Mouse (Mus musculus) stomach, adult 2 months (tissue): ENCODE data around the gene Nhsl2. TPM values are rescaled to one million over a fixed set of nuclear protein-coding genes. Genes with fewer than 3 reads are reported as not detected.

Experiments used
- polyA plus RNA-seq: library from polyadenylated mRNA; depleted of rRNA; stranded (reverse); fragments of >200 nt; gene quantifications from 2 replicates; pipeline ENCODE4 v1.2.3, GENCODE M21; 2012; rRNA removed

The Nhsl2 gene
- polyA plus RNA-seq: 0.38 and 1.3 TPM in 2 replicates

DNA sequence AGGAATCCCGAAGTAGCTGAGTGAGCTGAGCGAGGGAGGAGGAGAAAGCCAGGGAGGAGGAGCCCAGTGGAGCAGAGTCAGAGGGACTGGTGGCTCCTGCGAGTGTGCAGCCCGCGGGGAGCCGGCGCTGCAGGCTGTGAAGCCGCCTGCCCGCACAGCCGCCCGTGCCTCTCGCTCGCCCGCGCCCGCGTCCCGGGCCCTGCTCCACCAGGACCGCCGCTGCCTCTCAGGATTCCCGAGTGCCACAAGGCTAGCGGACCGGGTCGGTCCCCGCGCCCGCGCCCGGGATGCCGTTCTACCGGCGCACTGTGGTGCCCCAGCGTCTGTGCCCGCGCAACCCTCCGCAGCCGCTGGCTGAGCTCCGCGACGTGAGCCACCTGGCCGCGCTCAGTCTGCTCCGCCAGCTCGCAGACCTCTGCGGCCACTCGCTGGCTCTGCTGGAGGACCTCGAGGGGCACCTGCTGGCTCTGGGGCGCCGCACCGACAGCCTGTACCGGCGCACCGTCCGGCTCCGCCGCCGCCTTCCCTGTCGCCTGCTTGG is at the start of gene Nhsl2:
TSS of gene Nhsl2 (plus strand) at position 105 of the 541 bp plus-strand sequence.

DNA sequence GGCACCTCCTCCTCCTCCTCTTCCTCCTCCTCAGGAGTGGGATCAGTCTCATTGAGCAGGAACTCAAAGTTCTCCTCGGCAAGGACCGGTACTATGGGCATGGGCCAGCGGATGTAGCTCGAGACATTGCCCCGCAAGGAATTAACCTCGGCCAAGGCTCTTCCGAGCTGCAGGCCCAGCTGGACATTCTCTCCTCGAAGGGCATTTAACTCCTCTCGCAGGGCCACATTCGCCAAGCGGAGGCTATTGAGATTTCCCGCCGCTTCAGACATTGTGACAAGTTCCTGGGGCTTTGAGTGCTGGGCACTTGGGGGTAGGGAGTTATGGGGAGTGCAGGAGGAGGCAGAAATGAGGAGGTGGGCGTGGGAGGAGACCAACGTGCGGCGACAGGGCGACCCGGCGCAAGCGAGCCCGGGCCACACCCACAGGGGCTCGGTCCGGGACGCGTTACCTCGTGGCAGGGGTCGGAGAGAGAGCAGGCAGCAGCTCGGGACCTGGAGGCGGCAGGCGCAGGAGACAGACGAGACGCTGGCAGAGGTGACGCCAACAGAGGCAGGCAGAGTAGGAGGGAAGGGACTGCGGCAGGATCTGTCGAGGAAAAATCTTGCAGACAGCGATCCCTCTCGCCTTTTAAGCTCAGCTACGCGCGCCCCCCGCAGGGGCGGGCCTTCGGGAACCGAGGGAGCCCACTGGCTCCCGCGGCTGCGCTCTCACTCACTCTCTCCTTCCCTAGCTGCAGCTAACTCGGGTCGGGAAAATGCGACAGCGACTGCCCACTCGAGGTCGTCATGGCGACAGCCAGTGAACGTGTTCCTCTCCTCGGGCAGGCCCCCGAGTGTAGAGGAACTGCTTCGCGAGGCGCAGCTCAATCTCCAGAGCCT is 221.6 kb downstream of the Nhsl2 start, which contains the start of gene Rtl5:
TSS of gene Rtl5 (minus strand) at position 714 of the 881 bp plus-strand sequence.

DNA sequence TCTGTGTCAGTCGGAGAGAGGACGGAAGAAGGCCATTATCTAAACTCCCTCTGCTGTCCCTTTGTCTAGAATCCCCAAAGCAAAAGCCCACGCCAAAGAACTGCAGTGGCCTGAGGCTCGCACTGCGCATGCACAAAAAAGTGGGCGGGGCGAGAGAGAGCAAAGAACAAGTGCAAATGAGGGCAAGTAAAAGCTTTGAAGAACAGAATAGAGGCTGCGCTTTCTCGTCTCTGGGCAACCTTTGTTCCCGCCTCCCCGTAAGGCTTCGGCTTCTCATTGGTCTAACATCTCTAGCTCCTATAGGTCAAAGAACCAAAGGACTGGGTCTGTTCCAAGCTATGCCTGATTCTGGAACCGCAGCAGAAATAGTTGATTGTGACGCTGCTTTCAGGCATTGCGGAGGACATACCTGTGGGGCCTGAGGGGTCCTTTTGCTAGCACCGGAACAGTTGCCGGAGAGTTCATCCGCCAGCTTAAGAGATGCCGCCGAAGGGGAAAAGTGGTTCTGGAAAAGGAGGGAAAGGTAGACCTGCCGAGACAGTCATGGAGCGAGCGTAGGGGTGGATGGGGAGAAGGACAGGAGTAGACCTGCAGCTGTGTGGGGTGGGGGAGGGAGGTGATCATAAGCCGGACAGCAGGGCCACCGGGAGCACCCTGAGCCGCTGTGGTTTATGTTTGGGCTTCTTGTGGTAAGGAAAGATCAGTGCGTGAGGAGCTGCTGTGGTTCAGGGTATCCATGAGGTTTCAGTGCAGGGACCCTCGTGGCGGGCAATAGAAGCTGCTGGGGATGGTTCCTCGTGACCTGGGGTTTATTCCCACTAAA is 270.1 kb downstream of the Nhsl2 start, which contains the start of gene Pin4:
TSS of gene Pin4 (plus strand) at position 406 of the 823 bp plus-strand sequence.

Other genes starting within 250 kb of the Nhsl2 start
- gene Ogt, start 209.3 kb upstream of the Nhsl2 start, polyA plus RNA-seq: 3.6 and 8.0 TPM in 2 replicates
- 0.67 and 0.69 TPM in 2 replicates for gene Cxcr3, start 115.1 kb upstream of the Nhsl2 start, polyA plus RNA-seq
- gene Gm4779, start 55.0 kb upstream of the Nhsl2 start, polyA plus RNA-seq: 0.11 TPM in 1 of 2 replicates, not detected in the other
- not detected in 2 replicates for gene 8030474K03Rik, start 54.7 kb upstream of the Nhsl2 start, polyA plus RNA-seq
- 1.2 and 1.7 TPM in 2 replicates for gene Rtl5, start 221.9 kb downstream of the Nhsl2 start, polyA plus RNA-seq